Mouse (Mus musculus): ENCODE data around the gene Pkm.

Gene Pkm

DNA sequence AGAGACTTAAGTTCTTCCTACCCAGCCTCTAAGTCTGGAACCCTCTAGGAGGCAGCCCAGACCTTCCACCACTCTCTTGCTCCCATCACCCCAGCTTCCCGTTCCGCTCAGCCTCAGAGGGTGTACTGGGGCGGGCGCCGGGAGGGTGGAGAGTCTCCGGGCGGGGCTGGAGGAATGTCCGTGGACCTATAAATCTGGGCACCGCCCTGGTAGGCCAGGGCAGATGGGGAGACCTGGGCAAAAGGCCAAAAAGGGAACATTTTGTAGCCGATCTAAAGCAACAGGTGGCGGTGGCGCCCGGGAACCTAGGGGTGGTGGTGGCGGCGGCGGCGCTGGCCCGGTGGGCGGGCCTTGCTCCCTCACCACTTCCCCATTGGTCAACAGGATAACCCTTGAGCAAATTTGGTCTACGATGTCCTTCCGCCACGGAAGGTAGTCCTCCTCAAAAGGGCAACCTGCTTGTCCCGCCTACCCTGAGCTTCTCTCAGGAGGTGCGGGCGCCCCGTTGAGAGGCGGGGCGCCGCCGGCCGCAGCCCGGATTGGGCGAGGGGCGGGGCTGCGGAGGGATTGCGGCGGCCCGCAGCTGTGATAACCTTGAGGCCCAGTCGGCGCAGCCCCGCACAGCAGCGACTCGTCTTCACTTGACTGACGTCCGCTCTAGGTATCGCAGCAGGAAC, at the start of gene Pkm:
Gene Pkm, plus strand, starts transcription at position 411 of the 677 bp plus-strand sequence.
- peak; percentile 100 for DNase-seq (ENCODE audit: low read depth, low spot score)
- H3K36me3 ChIP-seq (ENCODE audit: control insufficient read depth, insufficient read depth, low read length, poor library complexity, severe bottlenecking), result no peaks in the 10 kb centered on the region; the same call in 1 of the 2 replicates
- no peaks in the 10 kb centered on the region for H3K27me3 ChIP-seq (ENCODE audit: control insufficient read depth, insufficient read depth, low read length, poor library complexity, severe bottlenecking)

DNA sequence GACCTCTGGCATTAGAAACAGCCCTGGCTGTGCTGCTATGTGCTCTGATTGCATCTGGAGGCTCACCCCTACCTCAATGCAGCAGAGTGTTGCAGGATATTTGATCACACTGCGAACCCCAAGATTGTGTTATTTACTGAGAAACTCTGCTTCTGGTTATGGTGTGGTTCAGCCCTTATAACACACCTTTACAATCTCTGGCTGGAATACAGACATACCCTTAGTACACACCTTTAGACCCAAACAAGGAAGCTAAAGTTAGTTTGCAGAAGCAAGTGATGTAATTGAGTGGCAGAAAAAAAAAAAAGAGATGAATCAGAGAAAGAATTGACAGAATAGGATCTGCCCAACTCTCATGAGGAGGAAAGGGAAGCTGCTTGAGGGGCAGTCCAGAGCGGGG, 45.2 kb upstream of the Pkm start:
- Histone ChIP-seq H3K36me3 (ENCODE audit: control insufficient read depth, insufficient read depth, low read length, poor library complexity, severe bottlenecking) (no peaks in the 10 kb centered on the region), H3K27me3 (ENCODE audit: control insufficient read depth, insufficient read depth, low read length, poor library complexity, severe bottlenecking) (no peaks in the 10 kb centered on the region)
- no peak for DNase-seq (ENCODE audit: low read depth, low spot score)

DNA sequence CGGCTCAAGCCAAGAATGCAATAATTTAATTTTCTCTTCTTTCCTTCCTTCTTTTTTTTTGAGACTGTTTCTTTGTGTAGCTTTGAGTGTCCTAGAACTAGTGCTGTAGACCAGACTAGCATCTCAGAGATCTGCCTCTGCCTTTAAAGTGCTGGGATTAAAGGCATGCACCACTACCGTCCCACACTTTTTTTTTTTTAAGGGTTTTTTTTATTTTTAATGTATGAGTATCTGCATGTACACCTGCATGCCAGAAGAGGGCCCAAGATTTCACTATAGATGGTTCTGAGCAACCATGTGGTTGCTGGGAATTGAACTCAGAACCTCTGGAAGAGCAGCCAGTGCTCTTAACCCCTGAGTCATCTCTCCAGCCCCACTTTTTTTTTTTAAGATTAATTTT, 40.4 kb upstream of the Pkm start:
- no peaks in the 10 kb centered on the region for H3K36me3 ChIP-seq (ENCODE audit: control insufficient read depth, insufficient read depth, low read length, poor library complexity, severe bottlenecking)
- no peak for DNase-seq (ENCODE audit: low read depth, low spot score)
- no peaks in the 10 kb centered on the region for H3K27me3 ChIP-seq (ENCODE audit: control insufficient read depth, insufficient read depth, low read length, poor library complexity, severe bottlenecking)

DNA sequence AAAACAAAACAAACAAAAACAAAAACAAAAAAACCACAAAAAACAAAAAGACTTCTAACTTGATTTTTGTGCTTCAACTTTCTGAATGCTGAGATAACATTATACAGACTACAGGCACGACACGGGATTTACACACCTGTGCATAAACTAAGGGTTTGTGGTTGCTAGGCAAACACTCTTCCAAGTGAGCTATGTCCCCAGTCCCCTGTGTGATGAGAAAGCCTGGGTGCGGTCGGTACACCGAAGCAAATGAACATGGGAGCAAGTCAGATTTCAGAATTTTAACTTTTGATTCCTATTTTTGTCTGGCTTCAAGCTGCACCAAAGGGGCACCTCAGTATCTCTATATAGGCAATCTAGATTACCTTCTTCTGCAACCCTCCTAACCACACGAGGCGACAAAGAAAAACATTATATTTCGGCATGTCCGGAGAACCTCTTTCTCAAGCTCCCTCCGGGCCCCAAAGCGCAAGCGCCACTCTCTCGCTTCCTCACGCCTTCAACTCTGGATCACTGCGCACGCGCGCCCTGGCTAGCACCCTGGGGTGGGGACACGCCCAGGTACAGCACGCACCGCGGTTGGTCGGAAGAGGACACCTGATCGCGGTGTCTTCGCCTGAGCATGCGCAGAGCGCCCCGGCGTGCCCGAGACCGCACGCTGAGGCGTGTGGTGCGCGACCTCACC, 39.4 kb upstream of the Pkm start, which contains the start of gene Parp6:
Gene Parp6, plus strand, starts transcription at position 663 of the 685 bp plus-strand sequence.
- peak; percentile 100 for DNase-seq (ENCODE audit: low read depth, low spot score)
- Histone ChIP-seq H3K36me3 (ENCODE audit: control insufficient read depth, insufficient read depth, low read length, poor library complexity, severe bottlenecking) (no peaks in the 10 kb centered on the region), H3K27me3 (ENCODE audit: control insufficient read depth, insufficient read depth, low read length, poor library complexity, severe bottlenecking) (no peaks in the 10 kb centered on the region)

DNA sequence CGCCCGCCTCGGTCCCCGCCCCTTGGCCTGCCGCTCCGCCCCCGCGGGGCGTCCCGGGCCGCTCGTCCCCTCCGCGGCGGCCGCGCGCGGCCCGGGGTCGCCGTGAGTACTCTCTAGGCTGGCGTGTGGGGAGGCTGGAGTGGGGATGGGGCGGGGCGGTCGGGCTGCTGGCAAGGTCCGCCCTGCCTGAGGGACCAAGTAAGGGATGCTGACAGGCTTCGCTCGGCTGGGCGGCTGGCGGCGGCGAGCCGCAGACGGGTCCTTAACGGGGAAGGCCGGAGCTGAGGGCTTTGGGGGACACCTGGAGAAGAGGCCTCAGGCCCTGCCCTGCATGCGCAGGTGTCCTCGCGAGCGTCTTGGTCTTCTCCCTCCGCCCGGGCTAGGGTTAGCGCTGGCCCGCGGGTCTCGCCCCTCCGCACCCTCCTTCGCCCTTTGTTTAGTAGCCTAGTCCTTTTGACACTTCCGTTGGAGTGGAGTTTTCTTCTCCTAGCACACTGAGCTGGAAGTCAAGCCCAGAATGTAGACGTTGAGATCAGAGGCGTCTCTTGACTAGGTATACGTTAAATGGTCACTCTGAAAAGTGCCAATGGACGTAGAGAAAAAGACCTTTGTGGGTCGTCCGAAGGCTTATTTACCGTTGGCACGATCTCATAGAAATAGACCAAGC, 38.7 kb upstream of the Pkm start:
- H3K27me3 ChIP-seq (ENCODE audit: control insufficient read depth, insufficient read depth, low read length, poor library complexity, severe bottlenecking), result no peaks in the 10 kb centered on the region
- H3K36me3 ChIP-seq (ENCODE audit: control insufficient read depth, insufficient read depth, low read length, poor library complexity, severe bottlenecking), result no peaks in the 10 kb centered on the region
- no peak for DNase-seq (ENCODE audit: low read depth, low spot score)

DNA sequence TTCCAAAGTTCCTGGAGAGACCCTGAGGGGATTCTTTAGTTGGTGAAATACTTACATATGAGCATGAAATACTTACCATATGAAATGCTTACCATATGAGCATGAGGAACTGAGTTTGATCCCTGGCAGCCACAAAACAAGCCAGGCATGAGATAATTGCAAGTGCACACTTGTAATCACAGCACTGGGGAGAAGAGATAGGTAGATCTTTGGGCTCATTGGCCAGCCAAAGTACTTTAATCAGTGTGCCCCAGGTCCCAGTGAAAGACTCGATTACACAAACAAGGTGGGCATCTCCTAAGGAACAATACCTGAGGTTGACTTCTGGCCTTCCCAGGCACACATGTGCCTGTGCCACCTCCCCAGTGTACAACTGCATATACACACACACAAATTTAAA, 17.8 kb upstream of the Pkm start:
- peaks cover 14% of the 10 kb centered on the region for H3K36me3 ChIP-seq (ENCODE audit: control insufficient read depth, insufficient read depth, low read length, poor library complexity, severe bottlenecking)
- H3K27me3 ChIP-seq (ENCODE audit: control insufficient read depth, insufficient read depth, low read length, poor library complexity, severe bottlenecking), result no peaks in the 10 kb centered on the region
- DNase-seq (ENCODE audit: low read depth, low spot score), result no peak

DNA sequence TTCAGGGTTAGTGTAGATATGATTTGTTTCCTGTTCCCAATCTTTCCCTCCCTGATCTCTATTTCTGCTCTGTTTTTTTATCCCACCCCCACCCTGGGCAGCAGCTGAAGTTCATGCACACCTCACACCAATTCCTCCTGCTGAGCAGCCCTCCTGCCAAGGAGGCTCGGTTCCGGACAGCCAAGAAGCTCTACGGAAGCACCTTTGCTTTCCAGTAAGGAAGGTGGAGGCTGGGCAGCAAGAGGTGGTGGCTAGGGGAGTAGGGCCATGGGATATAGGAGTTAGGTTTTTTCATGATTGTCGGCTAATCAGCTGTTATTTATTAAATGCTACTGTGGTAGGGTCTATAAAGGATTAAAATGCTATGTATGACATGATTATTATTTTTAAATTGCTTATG, 16.2 kb upstream of the Pkm start:
- peaks cover 8% of the 10 kb centered on the region for H3K36me3 ChIP-seq (ENCODE audit: control insufficient read depth, insufficient read depth, low read length, poor library complexity, severe bottlenecking)
- no peaks in the 10 kb centered on the region for H3K27me3 ChIP-seq (ENCODE audit: control insufficient read depth, insufficient read depth, low read length, poor library complexity, severe bottlenecking)
- DNase-seq (ENCODE audit: low read depth, low spot score), result no peak

DNA sequence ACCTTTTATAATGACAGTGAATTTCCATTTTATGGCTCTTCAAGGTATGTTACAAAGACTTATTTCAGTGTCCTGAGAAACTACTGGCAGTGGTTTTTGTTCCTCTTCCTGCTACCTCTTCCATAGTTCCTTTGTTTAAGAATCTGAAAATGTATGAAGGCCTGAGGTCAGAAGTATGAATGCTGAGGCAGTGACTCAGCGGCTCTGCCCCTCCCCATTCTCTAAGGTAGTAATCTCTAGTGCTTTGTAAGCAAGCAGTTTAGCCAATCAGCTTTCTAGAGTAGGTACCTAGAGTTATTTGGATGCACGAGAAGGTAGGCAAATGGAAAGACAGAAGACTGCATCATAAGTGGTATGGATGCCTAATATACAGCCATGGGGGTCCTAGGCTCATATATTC, 14.8 kb upstream of the Pkm start:
- no peak for DNase-seq (ENCODE audit: low read depth, low spot score)
- H3K27me3 ChIP-seq (ENCODE audit: control insufficient read depth, insufficient read depth, low read length, poor library complexity, severe bottlenecking), result no peaks in the 10 kb centered on the region
- H3K36me3 ChIP-seq (ENCODE audit: control insufficient read depth, insufficient read depth, low read length, poor library complexity, severe bottlenecking), result peaks cover 7% of the 10 kb centered on the region

DNA sequence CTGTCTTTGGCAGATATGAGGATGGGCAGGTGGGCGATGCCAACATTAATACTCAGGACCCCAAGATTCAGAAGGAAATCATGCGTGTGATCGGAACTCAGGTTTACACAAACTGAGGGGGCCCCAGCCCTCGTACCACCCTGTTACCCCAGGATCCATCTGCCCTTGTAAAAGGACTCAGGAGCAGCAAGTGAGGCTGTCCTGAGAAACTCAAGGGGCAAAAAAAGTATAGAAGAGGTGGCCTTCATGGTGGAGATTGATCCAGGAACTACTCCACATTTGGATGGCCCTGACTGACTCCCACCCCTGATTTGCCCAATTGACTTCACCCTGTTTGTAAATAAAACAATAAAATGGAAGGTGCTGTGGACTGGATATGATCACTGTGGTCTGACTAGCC, 6.3 kb upstream of the Pkm start:
- no peak for DNase-seq (ENCODE audit: low read depth, low spot score)
- Histone ChIP-seq H3K36me3 (ENCODE audit: control insufficient read depth, insufficient read depth, low read length, poor library complexity, severe bottlenecking) (peaks cover 13% of the 10 kb centered on the region), H3K27me3 (ENCODE audit: control insufficient read depth, insufficient read depth, low read length, poor library complexity, severe bottlenecking) (no peaks in the 10 kb centered on the region)

DNA sequence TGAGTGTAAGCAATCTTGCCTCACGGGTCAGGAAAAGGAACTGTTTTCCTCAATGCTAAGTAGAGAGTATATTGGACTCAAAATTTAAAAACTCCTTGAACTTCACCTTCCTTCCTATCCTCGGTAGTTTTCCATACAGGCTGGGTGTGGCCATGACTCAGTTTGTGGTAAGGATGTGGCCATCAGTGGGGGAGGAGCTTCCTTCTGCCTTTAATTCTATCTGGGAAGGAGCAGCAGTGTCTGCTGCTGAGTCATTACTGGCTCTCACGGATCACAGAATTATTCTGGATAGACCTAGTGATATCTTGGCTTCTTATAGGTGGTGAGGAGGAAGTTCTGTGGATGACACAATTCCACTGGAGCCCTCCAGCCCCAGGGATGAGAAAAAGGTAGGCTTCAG, 2.8 kb upstream of the Pkm start:
- DNase-seq (ENCODE audit: low read depth, low spot score), result no peak
- H3K36me3 ChIP-seq (ENCODE audit: control insufficient read depth, insufficient read depth, low read length, poor library complexity, severe bottlenecking), result peaks cover 10% of the 10 kb centered on the region
- H3K27me3 ChIP-seq (ENCODE audit: control insufficient read depth, insufficient read depth, low read length, poor library complexity, severe bottlenecking), result no peaks in the 10 kb centered on the region

DNA sequence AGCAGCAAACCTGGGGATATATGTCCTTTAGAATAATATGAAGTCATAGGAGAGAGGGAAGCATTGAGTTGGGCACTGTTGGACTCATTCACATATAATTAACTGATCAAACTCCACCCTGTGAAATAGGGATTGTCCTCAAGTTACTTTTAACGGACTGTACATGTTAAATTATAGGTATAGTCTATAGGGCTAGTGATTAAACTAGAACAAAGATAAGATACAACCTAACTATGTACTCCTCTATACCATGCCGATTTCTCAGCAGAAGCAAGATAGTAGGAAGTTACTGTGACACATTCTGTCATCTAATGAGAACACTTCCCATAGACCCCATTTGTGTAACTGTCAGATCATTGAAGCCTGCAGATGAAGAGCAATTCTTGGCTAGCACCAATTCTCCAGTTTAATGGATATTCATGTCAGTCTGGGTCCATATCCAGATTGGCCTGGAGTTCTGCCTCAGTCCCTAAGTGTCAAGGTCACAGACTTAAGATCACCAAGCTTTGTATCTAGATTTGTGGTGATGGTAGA, 1.7 kb upstream of the Pkm start:
- Histone ChIP-seq H3K36me3 (ENCODE audit: control insufficient read depth, insufficient read depth, low read length, poor library complexity, severe bottlenecking) (peaks cover 4% of the 10 kb centered on the region; the same call in 1 of the 2 replicates), H3K27me3 (ENCODE audit: control insufficient read depth, insufficient read depth, low read length, poor library complexity, severe bottlenecking) (no peaks in the 10 kb centered on the region)
- no peak for DNase-seq (ENCODE audit: low read depth, low spot score)

DNA sequence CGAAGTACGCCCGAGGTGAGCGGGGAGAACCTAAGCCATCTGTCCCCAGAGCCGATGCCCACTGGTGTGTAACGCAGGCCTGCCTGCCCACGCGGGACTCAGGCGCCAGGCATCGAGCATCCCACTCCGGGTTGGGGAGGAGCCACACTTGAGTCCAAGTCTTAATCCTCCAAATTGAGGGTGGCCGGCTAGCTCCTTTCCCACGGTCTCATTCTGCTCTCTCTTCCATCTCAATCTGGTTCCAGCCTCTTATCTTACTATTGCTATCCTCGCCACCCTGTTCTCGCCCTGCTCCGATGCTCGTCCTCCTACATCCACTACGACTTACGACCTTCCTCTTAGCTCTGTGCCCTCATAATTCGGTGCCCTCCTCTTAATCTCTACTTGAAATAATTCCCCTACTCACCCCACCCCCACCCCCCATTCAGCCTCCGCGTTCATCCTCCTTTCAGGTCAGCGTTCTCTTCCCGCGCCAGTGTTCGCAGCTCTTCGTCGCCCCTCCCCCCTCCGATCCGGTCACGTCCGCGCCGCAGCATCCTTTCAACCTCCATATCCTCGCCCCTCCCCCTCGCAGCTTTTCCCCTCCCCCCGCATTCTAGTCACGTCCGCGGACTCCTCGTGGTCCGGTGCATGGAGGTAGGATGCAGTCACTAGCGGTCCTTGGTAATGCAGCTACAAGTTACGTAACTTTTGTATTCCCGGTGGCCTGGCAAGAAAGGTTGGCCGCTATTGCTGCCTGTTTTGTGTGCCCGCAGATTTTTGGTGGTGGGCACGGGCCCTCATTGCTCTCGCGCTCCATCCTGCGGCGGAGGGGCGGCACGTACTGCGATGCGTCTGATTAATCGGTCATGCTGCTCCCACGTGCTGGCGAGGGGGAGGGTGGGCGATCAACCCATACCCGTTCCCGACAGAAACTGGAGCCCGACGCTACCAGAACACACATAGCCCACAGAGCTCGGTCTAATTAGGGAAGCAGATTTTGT, 758 bp downstream of the Pkm start:
- peak; percentile 80 for DNase-seq (ENCODE audit: low read depth, low spot score)
- Histone ChIP-seq H3K27me3 (ENCODE audit: control insufficient read depth, insufficient read depth, low read length, poor library complexity, severe bottlenecking) (no peaks in the 10 kb centered on the region), H3K36me3 (ENCODE audit: control insufficient read depth, insufficient read depth, low read length, poor library complexity, severe bottlenecking) (no peaks in the 10 kb centered on the region; the same call in 1 of the 2 replicates)

DNA sequence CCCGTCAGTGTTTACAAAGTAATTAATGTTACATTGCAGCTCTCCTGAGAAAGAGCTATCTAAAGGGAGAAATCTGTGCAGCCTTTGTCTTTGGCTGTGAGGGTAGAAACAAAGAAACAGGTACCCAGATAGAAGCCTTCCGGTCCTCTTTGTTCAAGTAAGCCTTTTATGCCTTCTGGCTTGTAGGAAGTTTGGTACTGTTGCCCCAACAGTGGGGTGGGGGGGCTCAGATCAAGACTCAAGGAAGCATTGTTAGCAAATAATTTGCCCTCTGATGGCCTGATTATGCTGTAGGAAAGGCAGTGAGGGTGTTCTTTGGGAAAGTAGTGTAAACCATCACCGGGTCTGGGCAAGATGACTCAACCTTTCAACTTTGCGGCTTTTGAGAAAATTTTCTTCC, 2.0 kb downstream of the Pkm start:
- no peak for DNase-seq (ENCODE audit: low read depth, low spot score)
- Histone ChIP-seq H3K36me3 (ENCODE audit: control insufficient read depth, insufficient read depth, low read length, poor library complexity, severe bottlenecking) (no peaks in the 10 kb centered on the region; the same call in 1 of the 2 replicates), H3K27me3 (ENCODE audit: control insufficient read depth, insufficient read depth, low read length, poor library complexity, severe bottlenecking) (no peaks in the 10 kb centered on the region)
